In the genomic region with DNA sequence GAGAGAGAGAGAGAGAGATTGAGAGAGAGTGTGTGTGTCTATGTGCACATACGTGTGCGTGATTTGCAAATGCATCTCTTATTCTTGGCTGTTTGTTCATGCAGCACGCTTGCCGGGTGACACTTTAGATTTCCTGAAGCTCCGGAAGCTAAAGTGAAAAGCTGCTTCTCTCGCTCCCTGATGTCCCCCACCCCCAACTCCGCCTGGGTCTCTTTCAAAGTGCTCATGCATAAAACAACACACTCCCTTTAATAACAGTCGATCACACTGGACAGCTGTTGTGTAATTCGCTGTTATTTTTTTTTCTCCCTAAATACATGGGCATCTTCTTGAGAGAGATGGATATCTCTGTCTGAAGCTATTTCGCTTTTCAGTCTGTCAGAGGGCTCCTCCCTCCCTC, we compare ENCODE assay signal across 15 mouse cellular contexts. TPM values are rescaled to one million over a fixed set of nuclear protein-coding genes. Genes with fewer than 3 reads are reported as not detected.
A peak's percentile ranks its signal among the peaks of the same experiment; 100 is the strongest.
DNase-seq lines count a peak whose midpoint lies in the region; ATAC-seq and TF ChIP-seq lines count a peak whose summit lies in the region.
"Had no signal": no experiment of that assay in that cellular context is flagged by ENCODE, and none has a peak within 500 bp of the region (broad histone marks: within the 10 kb centered on the region; RNA-seq: fewer than 3 reads in every experiment).

No protein-coding gene starts in this region.

- no peak overlapping the region for H3K9ac ChIP-seq in forebrain, embryonic 13.5 days
- no peak overlapping the region for H3K9ac ChIP-seq in MEL (ENCODE audit: control insufficient read depth, low read depth, low read length, poor library complexity, severe bottlenecking)
- 0 out of 2 replicates have a peak overlapping the region, but pooled peaks have one; percentile 8 for H3K9ac ChIP-seq in hindbrain, embryonic 12.5 days
- H3K9ac ChIP-seq in midbrain, embryonic 14.5 days (replicated peaks; ENCODE audit: low read length), result no peak overlapping the region
- H3K9ac ChIP-seq: embryonic facial prominence, embryonic 12.5 days; limb, embryonic 13.5 days; liver, embryonic 15.5 days had no signal

- 47% methylated on average over 10 of the region's 10 CpGs for whole genome bisulfite sequencing in forebrain, embryonic 13.5 days
- WGBS in forebrain, embryonic 10.5 days, result 82% methylated on average over 10 of the region's 10 CpGs
- WGBS in hindbrain, embryonic 12.5 days, result 38% methylated on average over 10 of the region's 10 CpGs
- 10% methylated on average over 10 of the region's 10 CpGs for WGBS in midbrain, embryonic 14.5 days

- no peaks in the 10 kb centered on the region for H3K27me3 ChIP-seq in forebrain, embryonic 13.5 days
- H3K27me3 ChIP-seq in forebrain, embryonic 10.5 days (ENCODE audit: poor library complexity, severe bottlenecking), result peaks cover 42% of the 10 kb centered on the region
- no peaks in the 10 kb centered on the region for H3K27me3 ChIP-seq in MEL (ENCODE audit: control insufficient read depth in 1 of 2, insufficient read depth in 2 of 2, low read length in 2 of 2)
- no peaks in the 10 kb centered on the region for H3K27me3 ChIP-seq in hindbrain, embryonic 12.5 days
- H3K27me3 ChIP-seq in midbrain, embryonic 14.5 days (ENCODE audit: control insufficient read depth, insufficient read depth, low read length), result no peaks in the 10 kb centered on the region
- H3K27me3 ChIP-seq: liver, embryonic 15.5 days had no signal

- no peaks in the 10 kb centered on the region for H3K9me3 ChIP-seq in forebrain, embryonic 13.5 days (replicated peaks)
- no peaks in the 10 kb centered on the region for H3K9me3 ChIP-seq in forebrain, embryonic 10.5 days
- H3K9me3 ChIP-seq in MEL (replicated peaks; ENCODE audit: insufficient read depth, low read length), result no peaks in the 10 kb centered on the region
- no peaks in the 10 kb centered on the region for H3K9me3 ChIP-seq in hindbrain, embryonic 12.5 days (replicated peaks)
- H3K9me3 ChIP-seq in midbrain, embryonic 14.5 days (ENCODE audit: control insufficient read depth, low read length), result no peaks in the 10 kb centered on the region
- H3K9me3 ChIP-seq: embryonic facial prominence, embryonic 12.5 days; limb, embryonic 13.5 days; liver, embryonic 15.5 days had no signal

- no peak for TF ChIP-seq RAD21 in MEL (IDR thresholded peaks at IDR 0.05; ENCODE audit: low read depth, low read length)

- H3K36me3 ChIP-seq in forebrain, embryonic 13.5 days (ENCODE audit: poor library complexity, severe bottlenecking), result no peaks in the 10 kb centered on the region
- no peaks in the 10 kb centered on the region for H3K36me3 ChIP-seq in forebrain, embryonic 10.5 days (replicated peaks)
- no peaks in the 10 kb centered on the region; a peak in 1 of 4 replicates for H3K36me3 ChIP-seq in MEL (ENCODE audit: control insufficient read depth in 1 of 2, insufficient read depth in 2 of 2, low read length in 2 of 2)
- H3K36me3 ChIP-seq in hindbrain, embryonic 12.5 days, result no peaks in the 10 kb centered on the region
- no peaks in the 10 kb centered on the region for H3K36me3 ChIP-seq in midbrain, embryonic 14.5 days (ENCODE audit: control insufficient read depth, insufficient read depth, low read length)
- H3K36me3 ChIP-seq: embryonic facial prominence, embryonic 12.5 days; limb, embryonic 13.5 days had no signal

- peaks cover 59% of the 10 kb centered on the region for H3K4me1 ChIP-seq in forebrain, embryonic 13.5 days
- peaks cover 59% of the 10 kb centered on the region for H3K4me1 ChIP-seq in forebrain, embryonic 10.5 days
- peaks cover 0 to 11% of the 10 kb centered on the region in 2 experiments; a peak in 1 of 4 replicates for H3K4me1 ChIP-seq in MEL (ENCODE audit: control insufficient read depth in 1 of 2, insufficient read depth in 2 of 2, low read length in 2 of 2)
- H3K4me1 ChIP-seq in hindbrain, embryonic 12.5 days, result peaks cover 58% of the 10 kb centered on the region
- H3K4me1 ChIP-seq in midbrain, embryonic 14.5 days (ENCODE audit: control insufficient read depth, insufficient read depth, low read length), result peaks cover 57% of the 10 kb centered on the region

- TF ChIP-seq POLR2A in MEL (IDR thresholded peaks at IDR 0.05; ENCODE audit: control insufficient read depth in 1 of 2, insufficient read depth in 1 of 2, low read depth in 1 of 2, low read length in 2 of 2, poor library complexity in 1 of 2), result no peak

- H3K4me2 ChIP-seq in forebrain, embryonic 13.5 days, result no peak overlapping the region
- H3K4me2 ChIP-seq in hindbrain, embryonic 12.5 days (replicated peaks), result no peak overlapping the region
- no peak overlapping the region for H3K4me2 ChIP-seq in midbrain, embryonic 14.5 days (ENCODE audit: low read length)
- H3K4me2 ChIP-seq: embryonic facial prominence, embryonic 12.5 days; limb, embryonic 13.5 days; liver, embryonic 15.5 days had no signal

- peak overlapping the region; percentile 68 for H3K27ac ChIP-seq in forebrain, embryonic 13.5 days
- H3K27ac ChIP-seq in forebrain, embryonic 10.5 days, result no peak overlapping the region
- no peak overlapping the region for H3K27ac ChIP-seq in MEL (ENCODE audit: control insufficient read depth, low read depth, low read length)
- H3K27ac ChIP-seq in hindbrain, embryonic 12.5 days, result peak overlapping the region; percentile 73
- peak overlapping the region; percentile 58 for H3K27ac ChIP-seq in midbrain, embryonic 14.5 days (replicated peaks; ENCODE audit: low read depth, low read length)
- H3K27ac ChIP-seq: embryonic facial prominence, embryonic 12.5 days; limb, embryonic 13.5 days; liver, embryonic 15.5 days had no signal

- H3K4me3 ChIP-seq in forebrain, embryonic 13.5 days, result no peak overlapping the region
- no peak overlapping the region for H3K4me3 ChIP-seq in forebrain, embryonic 10.5 days
- no peak overlapping the region for H3K4me3 ChIP-seq in MEL (ENCODE audit: control insufficient read depth in 1 of 2, insufficient read depth in 1 of 2, low read depth in 2 of 2, low read length in 2 of 2)
- no peak overlapping the region for H3K4me3 ChIP-seq in hindbrain, embryonic 12.5 days
- no peak overlapping the region for H3K4me3 ChIP-seq in midbrain, embryonic 14.5 days (replicated peaks; ENCODE audit: low read depth, low read length)
- H3K4me3 ChIP-seq: embryonic facial prominence, embryonic 12.5 days; limb, embryonic 13.5 days; liver, embryonic 15.5 days had no signal

- no peak for DNase-seq in forebrain, embryonic 10.5 days (ENCODE audit: extremely low spot score, low spot score)
- DNase-seq in MEL (ENCODE audit: low read depth, low spot score), result peak; percentile 10
- DNase-seq in midbrain, embryonic 14.5 days, result peak; percentile 79
- no peak for DNase-seq in yolk sac, embryonic 10.5 days (ENCODE audit: low spot score)
- DNase-seq in urinary bladder, adult 18-20 months (ENCODE audit: low spot score in 2 of 2), result no peak
- DNase-seq in right cerebral cortex, postnatal 25 days, result no peak
- DNase-seq: adrenal gland, postnatal 25 days; cerebellum, postnatal 36 days; gastrocnemius, postnatal 14 days had no signal

- no peaks in the 10 kb centered on the region for H3K79me2 ChIP-seq in MEL (ENCODE audit: control insufficient read depth, insufficient read depth, low read length, poor library complexity)

- no peak; a peak in 1 of 4 replicates for TF ChIP-seq EP300 in MEL (IDR thresholded peaks at IDR 0.05; ENCODE audit: low read depth in 1 of 2, low read length in 2 of 2)

- TF ChIP-seq CTCF in MEL (IDR thresholded peaks at IDR 0.05 in 2 of 3, conservative IDR thresholded peaks at IDR 0.05 in 1 of 3; ENCODE audit: control insufficient read depth in 1 of 3, insufficient read depth in 1 of 3, low read depth in 2 of 3, low read length in 3 of 3, poor library complexity in 1 of 3, severe bottlenecking in 1 of 3), result no peak

- no peak for ATAC-seq in forebrain, embryonic 13.5 days
- ATAC-seq in hindbrain, embryonic 12.5 days (ENCODE audit: low FRiP score), result peak; percentile 36
- ATAC-seq in midbrain, embryonic 14.5 days (ENCODE audit: low FRiP score, low TSS enrichment), result no peak
- ATAC-seq: activated CD4-positive, CD25-positive, alpha-beta regulatory T cell, adult 4 months had no signal

TF ChIP-seq in MEL, 35 proteins besides CTCF, POLR2A, EP300 and RAD21:
- TF ChIP-seq NRF1 (IDR thresholded peaks at IDR 0.05; ENCODE audit: insufficient read depth, low read depth, low read length, poor library complexity, severe bottlenecking) (no peak), POLR2AphosphoS5 (IDR thresholded peaks at IDR 0.05; ENCODE audit: borderline replicate concordance, low read depth, low read length) (no peak), CHD1 (IDR thresholded peaks at IDR 0.05; ENCODE audit: low read depth, low read length) (no peak), ELF1 (IDR thresholded peaks at IDR 0.05; ENCODE audit: low read depth, low read length) (no peak), POLR2AphosphoS2 (IDR thresholded peaks at IDR 0.05; ENCODE audit: low read length) (no peak), RCOR1 (IDR thresholded peaks at IDR 0.05; ENCODE audit: low read depth, low read length) (no peak), MAX (IDR thresholded peaks at IDR 0.05; ENCODE audit: low read length) (no peak), UBTF (IDR thresholded peaks at IDR 0.05; ENCODE audit: borderline replicate concordance, insufficient read depth, low read depth, low read length) (no peak), HCFC1 (IDR thresholded peaks at IDR 0.05; ENCODE audit: low read depth, low read length) (no peak), GABPA (IDR thresholded peaks at IDR 0.05; ENCODE audit: low read depth, low read length) (no peak), TCF12 (IDR thresholded peaks at IDR 0.05; ENCODE audit: low read depth, low read length) (no peak), MYB (IDR thresholded peaks at IDR 0.05; ENCODE audit: low read depth, low read length) (no peak)

RNA-seq across cellular contexts. Expression of a gene that starts 18.5 kb away (rescaled TPM):
- polyA plus RNA-seq in forebrain, embryonic 13.5 days (2015; fragmentation: Nextera tagmentation; extraction: Ambion mirVana), result 0.64 and 0.66 TPM in 2 replicates
- polyA plus RNA-seq in forebrain, embryonic 10.5 days (2016; fragmentation: Nextera tagmentation; extraction: Ambion mirVana), result 1.0 TPM in 2 replicates
- total RNA-seq in MEL (2012; rRNA removed), result 58.8 and 67.5 TPM in 2 replicates
- 100 to 1,000 TPM in 1 of 2 experiments, not detected in 1; 142 TPM for polyA plus RNA-seq in MEL (2012; ENCODE audit: insufficient read depth in 1 of 2, insufficient read length in 2 of 2, low read depth in 1 of 2, low replicate concordance in 2 of 2, missing spikeins in 1 of 2)
- polyA plus RNA-seq in hindbrain, embryonic 12.5 days (2016; fragmentation: Nextera tagmentation; extraction: Ambion mirVana), result 1.1 and 1.5 TPM in 2 replicates
- polyA plus RNA-seq in midbrain, embryonic 14.5 days (2014; fragmentation: Nextera tagmentation; extraction: Ambion mirVana), result 0.72 TPM in 2 replicates

Comparison
In these comparisons a context has a peak if more than half of its experiments do, and no peak if none do; other contexts are left out.
1. H3K27ac ChIP-seq: peak in forebrain, embryonic 13.5 days (single experiment), hindbrain, embryonic 12.5 days (single experiment) and midbrain, embryonic 14.5 days (single experiment); none in forebrain, embryonic 10.5 days (single experiment) and MEL (single experiment).
2. DNase-seq: peak in MEL (single experiment) and midbrain, embryonic 14.5 days (single experiment); none in forebrain, embryonic 10.5 days (single experiment), yolk sac, embryonic 10.5 days (single experiment), urinary bladder, adult 18-20 months (0 of 2) and right cerebral cortex, postnatal 25 days (single experiment).